Mouse (Mus musculus): ENCODE measurements around the gene Tmem110. TPM values are rescaled to one million over a fixed set of nuclear protein-coding genes. Genes with fewer than 3 reads are reported as not detected.

The Tmem110 gene
- polyA plus RNA-seq, 1 experiment from 2014 or later: 38.7 TPM

GRCm38 (mm10) chr14:30902628-30903027 lies 77.2 kb downstream of the Tmem110 start:
- DNase-seq (ENCODE audit: low spot score): no peak
- Histone ChIP-seq H3K9me3 (ENCODE audit: control insufficient read depth, low read length) (no peaks in the 10 kb centered on the region), H3K4me2 (ENCODE audit: low read depth, severe bottlenecking) (no peak overlapping the region), H3K27me3 (ENCODE audit: control insufficient read depth, insufficient read depth, low read length) (no peaks in the 10 kb centered on the region), H3K4me3 (ENCODE audit: low read depth, low read length) (no peak overlapping the region), H3K9ac (ENCODE audit: low read length) (no peak overlapping the region), H3K27ac (replicated peaks; ENCODE audit: low read depth, low read length) (no peak overlapping the region), H3K36me3 (ENCODE audit: control insufficient read depth, insufficient read depth, low read length) (no peaks in the 10 kb centered on the region), H3K4me1 (ENCODE audit: control insufficient read depth, insufficient read depth, low read length) (no peaks in the 10 kb centered on the region)
- ATAC-seq (ENCODE audit: insufficient number of reproducible peaks, low FRiP score, low TSS enrichment, low read depth): no peak
- WGBS: 84% methylated on average over 5 of the region's 5 CpGs

GRCm38 (mm10) chr14:30903036-30903435 lies 77.6 kb downstream of the Tmem110 start:
- 59% methylated on average over 3 of the region's 3 CpGs for WGBS
- no peaks in the 10 kb centered on the region for H3K4me1 ChIP-seq (ENCODE audit: control insufficient read depth, insufficient read depth, low read length)
- H3K27ac ChIP-seq (replicated peaks; ENCODE audit: low read depth, low read length): no peak overlapping the region
- no peak overlapping the region for H3K4me3 ChIP-seq (ENCODE audit: low read depth, low read length)
- H3K9me3 ChIP-seq (ENCODE audit: control insufficient read depth, low read length): no peaks in the 10 kb centered on the region
- H3K27me3 ChIP-seq (ENCODE audit: control insufficient read depth, insufficient read depth, low read length): no peaks in the 10 kb centered on the region
- H3K4me2 ChIP-seq (ENCODE audit: low read depth, severe bottlenecking): no peak overlapping the region
- ATAC-seq (ENCODE audit: insufficient number of reproducible peaks, low FRiP score, low TSS enrichment, low read depth) (no peak), DNase-seq (ENCODE audit: low spot score) (no peak)
- no peaks in the 10 kb centered on the region for H3K36me3 ChIP-seq (ENCODE audit: control insufficient read depth, insufficient read depth, low read length)
- H3K9ac ChIP-seq (ENCODE audit: low read length): no peak overlapping the region

GRCm38 (mm10) chr14:30904307-30904706 lies 78.9 kb downstream of the Tmem110 start:
- no peaks in the 10 kb centered on the region for H3K36me3 ChIP-seq (ENCODE audit: control insufficient read depth, insufficient read depth, low read length)
- H3K4me2 ChIP-seq (ENCODE audit: low read depth, severe bottlenecking): no peak overlapping the region
- no peak for ATAC-seq (ENCODE audit: insufficient number of reproducible peaks, low FRiP score, low TSS enrichment, low read depth)
- no peaks in the 10 kb centered on the region for H3K4me1 ChIP-seq (ENCODE audit: control insufficient read depth, insufficient read depth, low read length)
- H3K27me3 ChIP-seq (ENCODE audit: control insufficient read depth, insufficient read depth, low read length): no peaks in the 10 kb centered on the region
- H3K9ac ChIP-seq (ENCODE audit: low read length): no peak overlapping the region
- no peak overlapping the region for H3K4me3 ChIP-seq (ENCODE audit: low read depth, low read length)
- no peaks in the 10 kb centered on the region for H3K9me3 ChIP-seq (ENCODE audit: control insufficient read depth, low read length)
- H3K27ac ChIP-seq (replicated peaks; ENCODE audit: low read depth, low read length): no peak overlapping the region
- DNase-seq (ENCODE audit: low spot score): no peak
- 84% methylated on average over 8 of the region's 8 CpGs for whole genome bisulfite sequencing

- DNase-seq (ENCODE audit: low spot score) (no peak), ATAC-seq (ENCODE audit: insufficient number of reproducible peaks, low FRiP score, low TSS enrichment, low read depth) (no peak)
- no peaks in the 10 kb centered on the region for H3K27me3 ChIP-seq (ENCODE audit: control insufficient read depth, insufficient read depth, low read length)
- H3K4me1 ChIP-seq (ENCODE audit: control insufficient read depth, insufficient read depth, low read length): no peaks in the 10 kb centered on the region
- no peak overlapping the region for H3K4me3 ChIP-seq (ENCODE audit: low read depth, low read length)
- no peak overlapping the region for H3K9ac ChIP-seq (ENCODE audit: low read length)
- 90% methylated on average over 6 of the region's 6 CpGs for WGBS
- no peaks in the 10 kb centered on the region for H3K9me3 ChIP-seq (ENCODE audit: control insufficient read depth, low read length)
- H3K4me2 ChIP-seq (ENCODE audit: low read depth, severe bottlenecking): no peak overlapping the region
- H3K36me3 ChIP-seq (ENCODE audit: control insufficient read depth, insufficient read depth, low read length): no peaks in the 10 kb centered on the region
- H3K27ac ChIP-seq (replicated peaks; ENCODE audit: low read depth, low read length): no peak overlapping the region
These were observed 80.6 kb downstream of the Tmem110 start for GRCm38 (mm10) chr14:30906001-30906400.

GRCm38 (mm10) chr14:30907814-30908265 lies 82.5 kb downstream of the Tmem110 start:
- no peak overlapping the region for H3K9ac ChIP-seq (ENCODE audit: low read length)
- no peaks in the 10 kb centered on the region for H3K27me3 ChIP-seq (ENCODE audit: control insufficient read depth, insufficient read depth, low read length)
- H3K4me1 ChIP-seq (ENCODE audit: control insufficient read depth, insufficient read depth, low read length): no peaks in the 10 kb centered on the region
- no peak overlapping the region for H3K27ac ChIP-seq (replicated peaks; ENCODE audit: low read depth, low read length)
- 80% methylated on average over 3 of the region's 3 CpGs for WGBS
- no peaks in the 10 kb centered on the region for H3K9me3 ChIP-seq (ENCODE audit: control insufficient read depth, low read length)
- H3K4me3 ChIP-seq (ENCODE audit: low read depth, low read length): no peak overlapping the region
- H3K36me3 ChIP-seq (ENCODE audit: control insufficient read depth, insufficient read depth, low read length): no peaks in the 10 kb centered on the region
- no peak overlapping the region for H3K4me2 ChIP-seq (ENCODE audit: low read depth, severe bottlenecking)
- no peak for DNase-seq (ENCODE audit: low spot score)
- ATAC-seq (ENCODE audit: insufficient number of reproducible peaks, low FRiP score, low TSS enrichment, low read depth): no peak

- no peak for ATAC-seq (ENCODE audit: insufficient number of reproducible peaks, low FRiP score, low TSS enrichment, low read depth)
These were observed 85.8 kb downstream of the Tmem110 start for GRCm38 (mm10) chr14:30911141-30911540.

GRCm38 (mm10) chr14:30912641-30913040 lies 87.3 kb downstream of the Tmem110 start:
- H3K4me3 ChIP-seq (ENCODE audit: low read depth, low read length): no peak overlapping the region
- DNase-seq (ENCODE audit: low spot score) (no peak), ATAC-seq (ENCODE audit: insufficient number of reproducible peaks, low FRiP score, low TSS enrichment, low read depth) (no peak)
- no peak overlapping the region for H3K27ac ChIP-seq (replicated peaks; ENCODE audit: low read depth, low read length)
- H3K9ac ChIP-seq (ENCODE audit: low read length): no peak overlapping the region
- no peaks in the 10 kb centered on the region for H3K36me3 ChIP-seq (ENCODE audit: control insufficient read depth, insufficient read depth, low read length)
- no peaks in the 10 kb centered on the region for H3K9me3 ChIP-seq (ENCODE audit: control insufficient read depth, low read length)
- no peaks in the 10 kb centered on the region for H3K27me3 ChIP-seq (ENCODE audit: control insufficient read depth, insufficient read depth, low read length)
- 78% methylated on average over 8 of the region's 8 CpGs for WGBS
- no peaks in the 10 kb centered on the region for H3K4me1 ChIP-seq (ENCODE audit: control insufficient read depth, insufficient read depth, low read length)
- H3K4me2 ChIP-seq (ENCODE audit: low read depth, severe bottlenecking): no peak overlapping the region

More at GRCm38 (mm10) chr14:30911141-30911540, 85.8 kb downstream of the Tmem110 start:
- H3K9me3 ChIP-seq (ENCODE audit: control insufficient read depth, low read length): no peaks in the 10 kb centered on the region
- H3K27ac ChIP-seq (replicated peaks; ENCODE audit: low read depth, low read length): no peak overlapping the region
- no peak overlapping the region for H3K4me2 ChIP-seq (ENCODE audit: low read depth, severe bottlenecking)
- no peak overlapping the region for H3K4me3 ChIP-seq (ENCODE audit: low read depth, low read length)
- WGBS: 90% methylated on average over 8 of the region's 8 CpGs
- H3K36me3 ChIP-seq (ENCODE audit: control insufficient read depth, insufficient read depth, low read length): no peaks in the 10 kb centered on the region
- no peak for DNase-seq (ENCODE audit: low spot score)
- H3K27me3 ChIP-seq (ENCODE audit: control insufficient read depth, insufficient read depth, low read length): no peaks in the 10 kb centered on the region
- H3K4me1 ChIP-seq (ENCODE audit: control insufficient read depth, insufficient read depth, low read length): no peaks in the 10 kb centered on the region
- no peak overlapping the region for H3K9ac ChIP-seq (ENCODE audit: low read length)

GRCm38 (mm10) chr14:30913404-30913803 lies 88.0 kb downstream of the Tmem110 start:
- Histone ChIP-seq H3K27me3 (ENCODE audit: control insufficient read depth, insufficient read depth, low read length) (no peaks in the 10 kb centered on the region), H3K4me3 (ENCODE audit: low read depth, low read length) (no peak overlapping the region), H3K36me3 (ENCODE audit: control insufficient read depth, insufficient read depth, low read length) (no peaks in the 10 kb centered on the region), H3K4me1 (ENCODE audit: control insufficient read depth, insufficient read depth, low read length) (no peaks in the 10 kb centered on the region), H3K9ac (ENCODE audit: low read length) (no peak overlapping the region), H3K27ac (replicated peaks; ENCODE audit: low read depth, low read length) (no peak overlapping the region), H3K9me3 (ENCODE audit: control insufficient read depth, low read length) (no peaks in the 10 kb centered on the region), H3K4me2 (ENCODE audit: low read depth, severe bottlenecking) (no peak overlapping the region)
- DNase-seq (ENCODE audit: low spot score): no peak
- ATAC-seq (ENCODE audit: insufficient number of reproducible peaks, low FRiP score, low TSS enrichment, low read depth): no peak
- WGBS: 90% methylated on average over 5 of the region's 5 CpGs

- ATAC-seq (ENCODE audit: insufficient number of reproducible peaks, low FRiP score, low TSS enrichment, low read depth): no peak
- Histone ChIP-seq H3K27ac (replicated peaks; ENCODE audit: low read depth, low read length) (no peak overlapping the region), H3K27me3 (ENCODE audit: control insufficient read depth, insufficient read depth, low read length) (no peaks in the 10 kb centered on the region), H3K9ac (ENCODE audit: low read length) (no peak overlapping the region), H3K4me1 (ENCODE audit: control insufficient read depth, insufficient read depth, low read length) (no peaks in the 10 kb centered on the region), H3K36me3 (ENCODE audit: control insufficient read depth, insufficient read depth, low read length) (no peaks in the 10 kb centered on the region), H3K4me3 (ENCODE audit: low read depth, low read length) (no peak overlapping the region), H3K9me3 (ENCODE audit: control insufficient read depth, low read length) (no peaks in the 10 kb centered on the region), H3K4me2 (ENCODE audit: low read depth, severe bottlenecking) (no peak overlapping the region)
- no peak for DNase-seq (ENCODE audit: low spot score)
- 89% methylated on average over 1 of the region's 1 CpGs for WGBS
These were observed 91.1 kb downstream of the Tmem110 start for GRCm38 (mm10) chr14:30916516-30916915.
